Mouse (Mus musculus): ENCODE data around the gene Syngr3. TPM values are rescaled to one million over a fixed set of nuclear protein-coding genes. Genes with fewer than 3 reads are reported as not detected.

Gene Syngr3
- polyA plus RNA-seq, 1 experiment from 2014 or later, result 4.6 TPM

GRCm38 (mm10) chr17:24716166-24716682 is 26.5 kb upstream of the Syngr3 start:
- Histone ChIP-seq H3K9me3 (replicated peaks) (no peaks in the 10 kb centered on the region), H3K27me3 (no peaks in the 10 kb centered on the region), H3K4me2 (no peak overlapping the region), H3K9ac (0 out of 2 replicates have a peak overlapping the region, but pooled peaks have one; percentile 21), H3K4me3 (replicated peaks) (no peak overlapping the region), H3K4me1 (peaks cover 23% of the 10 kb centered on the region), H3K27ac (peak overlapping the region; percentile 75), H3K36me3 (peaks cover 29% of the 10 kb centered on the region)
- no peak for ATAC-seq (replicated peaks; ENCODE audit: low FRiP score)
- WGBS, result 88% methylated on average over 15 of the region's 15 CpGs

GRCm38 (mm10) chr17:24715556-24715955 is 25.8 kb upstream of the Syngr3 start:
- Histone ChIP-seq H3K27me3 (no peaks in the 10 kb centered on the region), H3K9me3 (replicated peaks) (no peaks in the 10 kb centered on the region), H3K36me3 (peaks cover 28% of the 10 kb centered on the region), H3K27ac (peak overlapping the region; percentile 75), H3K4me2 (no peak overlapping the region), H3K4me1 (peaks cover 21% of the 10 kb centered on the region), H3K9ac (no peak overlapping the region; the same call in 1 of the 2 replicates), H3K4me3 (replicated peaks) (no peak overlapping the region)
- WGBS, result 42% methylated on average over 6 of the region's 6 CpGs
- ATAC-seq (replicated peaks; ENCODE audit: low FRiP score), result no peak

DNA sequence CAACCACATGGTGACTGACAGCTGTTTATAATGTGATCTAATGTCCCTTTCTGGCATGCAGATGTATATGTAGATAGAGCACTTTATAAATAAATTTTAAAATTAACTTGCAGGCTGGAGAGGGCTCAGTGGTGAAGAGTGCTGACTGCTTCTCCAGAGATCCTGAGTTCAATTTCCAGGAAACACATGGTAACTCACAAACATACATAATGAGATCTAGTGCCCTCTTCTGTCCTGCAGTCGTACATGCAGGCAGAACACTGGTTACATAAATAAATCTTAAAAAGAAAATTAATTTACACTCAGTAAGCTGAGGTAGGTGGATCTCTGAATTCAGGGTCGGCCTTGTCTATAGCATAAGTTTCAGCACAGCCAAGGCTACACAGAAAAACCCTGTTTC is 18.9 kb upstream of the Syngr3 start:
- H3K27ac ChIP-seq, result no peak overlapping the region
- no peak overlapping the region for H3K9ac ChIP-seq
- H3K4me1 ChIP-seq, result peaks cover 21% of the 10 kb centered on the region
- peak overlapping the region; percentile 81; the same call in 1 of the 2 replicates for H3K4me2 ChIP-seq
- no peaks in the 10 kb centered on the region for H3K9me3 ChIP-seq (replicated peaks)
- 41% methylated on average over 2 of the region's 2 CpGs for WGBS
- peak overlapping the region; percentile 92; the same call in 1 of the 2 replicates for H3K4me3 ChIP-seq (replicated peaks)
- ATAC-seq (replicated peaks; ENCODE audit: low FRiP score), result no peak
- peaks cover 21% of the 10 kb centered on the region for H3K36me3 ChIP-seq
- no peaks in the 10 kb centered on the region for H3K27me3 ChIP-seq

DNA sequence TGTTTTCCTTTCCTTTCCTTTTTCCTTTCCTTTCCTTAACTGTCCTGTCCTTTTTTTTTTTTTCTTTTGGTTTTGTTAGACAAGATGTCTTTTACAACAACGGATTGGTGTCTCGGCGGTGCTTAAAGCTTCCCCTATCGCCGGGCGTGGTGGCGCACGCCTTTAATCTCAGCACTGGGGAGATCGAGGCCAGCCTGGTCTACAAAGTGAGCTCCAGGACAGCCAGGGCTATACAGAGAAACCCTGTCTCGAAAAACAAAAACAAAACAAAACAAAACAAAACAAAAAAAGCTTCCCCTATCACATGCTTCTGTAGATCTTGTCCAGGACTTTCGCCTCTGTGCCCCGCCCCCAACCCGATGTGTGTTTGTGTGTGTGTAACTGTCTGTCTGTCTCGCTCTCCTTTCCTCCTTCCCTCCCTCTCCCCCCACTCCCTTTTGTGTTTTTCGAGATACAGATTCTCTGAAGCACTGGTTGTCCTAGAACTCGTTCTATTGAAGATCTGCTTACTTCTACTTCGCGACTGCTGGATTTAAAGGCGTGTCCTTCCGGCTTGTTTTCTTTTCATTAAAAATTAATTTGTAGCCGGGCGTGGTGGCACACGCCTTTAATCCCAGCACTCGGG is 18.2 kb upstream of the Syngr3 start:
- Histone ChIP-seq H3K27me3 (no peaks in the 10 kb centered on the region), H3K9me3 (replicated peaks) (no peaks in the 10 kb centered on the region), H3K4me2 (peak overlapping the region; percentile 81), H3K36me3 (peaks cover 27% of the 10 kb centered on the region), H3K27ac (peak overlapping the region; percentile 93), H3K9ac (peak overlapping the region; percentile 78), H3K4me3 (replicated peaks) (peak overlapping the region; percentile 92), H3K4me1 (peaks cover 21% of the 10 kb centered on the region)
- ATAC-seq (replicated peaks; ENCODE audit: low FRiP score), result peak; percentile 40; the same call in 1 of the 2 replicates
- 4% methylated on average over 24 of the region's 24 CpGs for WGBS

GRCm38 (mm10) chr17:24706982-24707800 is 17.4 kb upstream of the Syngr3 start, which contains the start of gene Tbl3:
Gene Tbl3 (minus strand): TSS chr17:24707660.
- Histone ChIP-seq H3K4me1 (peaks cover 21% of the 10 kb centered on the region), H3K4me2 (peak within 1 kb of the TSS; percentile 81), H3K9me3 (replicated peaks) (no peaks in the 10 kb centered on the region), H3K27me3 (no peaks in the 10 kb centered on the region), H3K9ac (peak within 1 kb of the TSS; percentile 78), H3K27ac (peak within 1 kb of the TSS; percentile 93), H3K36me3 (peaks cover 35% of the 10 kb centered on the region), H3K4me3 (replicated peaks) (peak within 1 kb of the TSS; percentile 92)
- 4% methylated on average over 32 of the region's 32 CpGs for WGBS
- peak; percentile 76 for ATAC-seq (replicated peaks; ENCODE audit: low FRiP score)

DNA sequence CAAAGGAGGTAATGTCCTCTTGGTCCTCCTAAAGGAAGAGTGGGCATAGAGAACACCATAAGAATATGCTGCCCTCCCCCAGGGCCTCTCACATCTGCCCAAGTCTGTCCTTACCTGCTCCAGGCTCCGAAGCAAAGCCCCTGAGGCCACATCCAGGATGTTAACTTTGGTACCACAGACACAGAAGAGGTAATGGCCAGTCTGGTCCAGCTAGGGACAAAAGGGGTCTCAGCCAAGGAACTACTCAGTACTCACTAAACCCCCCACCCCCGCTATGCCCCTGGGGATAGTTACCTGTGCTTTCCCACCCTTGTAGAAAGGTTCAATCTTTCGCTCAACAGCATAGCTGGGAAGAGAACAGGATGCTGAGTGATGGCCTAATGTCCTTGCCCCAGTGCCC is 16.1 kb upstream of the Syngr3 start:
- no peak overlapping the region for H3K27ac ChIP-seq
- 91% methylated on average over 3 of the region's 3 CpGs for WGBS
- no peak for ATAC-seq (replicated peaks; ENCODE audit: low FRiP score)
- H3K27me3 ChIP-seq, result no peaks in the 10 kb centered on the region
- H3K9ac ChIP-seq, result no peak overlapping the region
- H3K36me3 ChIP-seq, result peaks cover 48% of the 10 kb centered on the region
- H3K4me2 ChIP-seq, result no peak overlapping the region
- peak overlapping the region; percentile 92; the same call in 1 of the 2 replicates for H3K4me3 ChIP-seq (replicated peaks)
- no peaks in the 10 kb centered on the region for H3K9me3 ChIP-seq (replicated peaks)
- H3K4me1 ChIP-seq, result peaks cover 21% of the 10 kb centered on the region

- no peak for ATAC-seq (replicated peaks; ENCODE audit: low FRiP score)
- no peak overlapping the region for H3K4me2 ChIP-seq
- WGBS, result 87% methylated on average over 9 of the region's 9 CpGs
- H3K36me3 ChIP-seq, result peaks cover 67% of the 10 kb centered on the region
- H3K9ac ChIP-seq, result no peak overlapping the region
- no peak overlapping the region for H3K4me3 ChIP-seq (replicated peaks)
- H3K9me3 ChIP-seq (replicated peaks), result no peaks in the 10 kb centered on the region
- H3K27me3 ChIP-seq, result no peaks in the 10 kb centered on the region
- peaks cover 30% of the 10 kb centered on the region for H3K4me1 ChIP-seq
- H3K27ac ChIP-seq, result no peak overlapping the region
Measured at GRCm38 (mm10) chr17:24701251-24701650, 11.5 kb upstream of the Syngr3 start.

DNA sequence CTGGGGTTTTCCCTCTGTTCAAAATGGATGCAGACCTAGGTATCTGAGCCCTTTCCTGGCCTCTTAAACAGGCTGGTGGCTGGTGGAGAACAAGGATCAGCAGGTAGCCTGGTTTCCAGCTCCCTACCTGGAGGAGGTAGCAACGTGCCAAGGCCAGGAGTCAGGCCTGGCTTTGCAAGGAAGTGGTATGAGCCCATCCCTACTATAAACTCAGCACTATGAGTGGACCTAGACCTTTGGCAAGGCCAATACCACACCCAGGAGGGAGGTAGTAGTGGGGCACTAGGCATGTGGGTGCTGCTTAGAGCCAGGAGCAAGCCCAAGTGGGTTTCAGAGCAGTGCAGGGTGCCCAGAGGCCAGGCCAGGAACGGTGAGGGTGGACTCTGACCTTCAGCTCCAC is 9.7 kb upstream of the Syngr3 start:
- H3K27ac ChIP-seq, result no peak overlapping the region
- ATAC-seq (replicated peaks; ENCODE audit: low FRiP score), result no peak
- WGBS, result 83% methylated on average over 2 of the region's 2 CpGs

GRCm38 (mm10) chr17:24698715-24699114 is 9.0 kb upstream of the Syngr3 start:
- Histone ChIP-seq H3K9ac (no peak overlapping the region), H3K4me1 (peaks cover 39% of the 10 kb centered on the region), H3K27ac (no peak overlapping the region), H3K27me3 (no peaks in the 10 kb centered on the region), H3K4me2 (no peak overlapping the region), H3K4me3 (replicated peaks) (no peak overlapping the region), H3K9me3 (replicated peaks) (no peaks in the 10 kb centered on the region), H3K36me3 (peaks cover 49% of the 10 kb centered on the region)
- 69% methylated on average over 9 of the region's 9 CpGs for WGBS
- ATAC-seq (replicated peaks; ENCODE audit: low FRiP score), result no peak

More for the DNA sequence above, 9.7 kb upstream of the Syngr3 start:
- Histone ChIP-seq H3K27me3 (no peaks in the 10 kb centered on the region), H3K4me3 (replicated peaks) (no peak overlapping the region), H3K36me3 (peaks cover 53% of the 10 kb centered on the region), H3K9ac (no peak overlapping the region), H3K4me1 (peaks cover 35% of the 10 kb centered on the region), H3K4me2 (no peak overlapping the region), H3K9me3 (replicated peaks) (no peaks in the 10 kb centered on the region)

DNA sequence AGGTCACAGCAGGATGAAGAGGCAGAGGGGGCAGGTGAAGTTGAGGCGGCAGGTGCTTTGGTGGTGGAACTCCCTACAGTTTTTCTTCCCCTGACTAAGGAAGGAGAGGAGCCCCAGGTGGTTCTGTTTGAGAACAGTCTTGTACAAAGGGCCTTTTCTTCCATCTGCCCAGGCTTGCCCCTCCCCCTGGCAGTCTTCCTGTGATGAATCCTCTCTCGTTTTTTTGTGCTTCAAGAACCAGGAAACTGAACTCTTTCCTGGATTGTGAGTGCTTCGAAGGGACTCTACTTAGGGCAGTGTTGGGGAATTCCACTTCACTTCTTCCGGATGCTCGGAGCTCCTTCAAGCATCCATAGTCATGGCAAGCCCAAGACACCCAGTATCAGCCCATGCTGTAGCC is 8.2 kb upstream of the Syngr3 start:
- peaks cover 47% of the 10 kb centered on the region for H3K36me3 ChIP-seq
- H3K9ac ChIP-seq, result no peak overlapping the region
- no peaks in the 10 kb centered on the region for H3K9me3 ChIP-seq (replicated peaks)
- H3K4me2 ChIP-seq, result no peak overlapping the region
- 21% methylated on average over 5 of the region's 5 CpGs for WGBS
- no peak overlapping the region for H3K27ac ChIP-seq
- no peaks in the 10 kb centered on the region for H3K27me3 ChIP-seq
- peaks cover 39% of the 10 kb centered on the region for H3K4me1 ChIP-seq
- no peak for ATAC-seq (replicated peaks; ENCODE audit: low FRiP score)
- H3K4me3 ChIP-seq (replicated peaks), result no peak overlapping the region

DNA sequence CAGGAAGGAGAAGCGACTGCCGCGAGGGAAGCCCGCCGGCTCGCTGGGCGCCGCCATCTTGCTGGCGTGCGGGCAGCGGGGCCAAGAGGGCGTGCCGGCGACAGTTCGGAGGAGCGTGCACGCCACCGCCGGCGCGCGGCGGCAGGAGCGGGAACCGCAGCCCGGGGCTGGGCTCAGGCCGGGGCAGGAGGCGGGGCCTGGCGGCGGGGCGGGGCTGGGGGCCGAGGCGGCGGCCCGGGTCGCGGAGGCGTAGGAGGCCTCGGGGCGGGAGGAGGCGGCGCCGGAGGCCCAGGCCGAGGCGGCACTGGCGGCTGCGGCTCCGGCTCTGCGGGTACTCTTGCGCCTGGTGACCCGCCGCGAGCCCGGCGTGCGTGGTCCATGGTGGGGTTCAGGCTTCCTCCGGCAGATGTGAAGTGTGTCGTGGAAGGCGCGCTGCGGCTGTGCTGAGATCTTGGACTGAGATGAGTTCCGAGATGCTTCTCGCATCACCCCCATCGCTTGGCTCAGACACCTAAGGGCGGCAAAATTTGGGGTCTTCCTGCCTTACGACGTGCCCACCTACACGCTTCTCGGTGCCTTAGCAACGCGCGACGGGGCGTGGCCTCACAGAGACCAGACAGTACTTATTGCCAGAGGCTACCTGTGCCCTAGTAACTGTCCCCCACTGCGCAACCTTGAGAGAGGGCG is 6.4 kb upstream of the Syngr3 start, which contains the start of the genes Gfer and Noxo1:
Gfer (minus strand) TSS at position 146 of the 687 bp plus-strand sequence.
Noxo1 (plus strand) TSS at position 224 of the 687 bp plus-strand sequence.
- under 1% methylated on average over 76 of the region's 76 CpGs for WGBS
- peaks cover 40% of the 10 kb centered on the region for H3K36me3 ChIP-seq

More for the DNA sequence above, 6.4 kb upstream of the Syngr3 start, which contains the start of the genes Gfer and Noxo1:
- H3K27me3 ChIP-seq, result peaks cover 8% of the 10 kb centered on the region
- H3K9ac ChIP-seq, result peak within 1 kb of the TSS; percentile 86
- peaks cover 39% of the 10 kb centered on the region for H3K4me1 ChIP-seq
- peak within 1 kb of the TSS; percentile 85 for H3K4me3 ChIP-seq (replicated peaks)
- peak; percentile 94 for ATAC-seq (replicated peaks; ENCODE audit: low FRiP score)
- no peaks in the 10 kb centered on the region for H3K9me3 ChIP-seq (replicated peaks)
- peak within 1 kb of the TSS; percentile 91 for H3K4me2 ChIP-seq
- H3K27ac ChIP-seq, result peak within 1 kb of the TSS; percentile 91
